Mouse (Mus musculus): ENCODE results near the gene Gm9999.
"Not testable (repeated sequence)": the region's sequence is repeated elsewhere in the genome, so short reads cannot be mapped to it uniquely, and the experiment has no call there.

Gene Gm9999

GRCm38 (mm10) chr7:46983280-46983679, at the start of gene Gm9999:
Gm9999 (plus strand) TSS chr7:46983580.
- no peak for DNase-seq (ENCODE audit: low spot score in 2 of 2)

- no peak for DNase-seq (ENCODE audit: low spot score in 2 of 2)
Observed at GRCm38 (mm10) chr7:46934788-46935187, 48.6 kb upstream of the Gm9999 start.

- no peak for DNase-seq (ENCODE audit: low spot score in 2 of 2)
Observed at GRCm38 (mm10) chr7:46935847-46936246, 47.5 kb upstream of the Gm9999 start.

- DNase-seq (ENCODE audit: low spot score in 2 of 2), result peak; percentile 94 to 96
Observed at GRCm38 (mm10) chr7:46957831-46958691, 25.3 kb upstream of the Gm9999 start, which contains the start of gene Uevld. Uevld (minus strand) TSS chr7:46958527.

- no peak for DNase-seq (ENCODE audit: low spot score in 2 of 2)
Observed at GRCm38 (mm10) chr7:46958853-46959252, 24.5 kb upstream of the Gm9999 start.

- DNase-seq (ENCODE audit: low spot score in 2 of 2), result no peak
Observed at GRCm38 (mm10) chr7:46960991-46961390, 22.4 kb upstream of the Gm9999 start.

- DNase-seq (ENCODE audit: low spot score in 2 of 2), result no peak
Observed at GRCm38 (mm10) chr7:46962132-46962531, 21.2 kb upstream of the Gm9999 start.

- DNase-seq (ENCODE audit: low spot score in 2 of 2), result peak; percentile 82 to 83
Observed at GRCm38 (mm10) chr7:46962806-46963618, 20.4 kb upstream of the Gm9999 start.

GRCm38 (mm10) chr7:46964070-46964469, 19.3 kb upstream of the Gm9999 start:
- DNase-seq (ENCODE audit: low spot score in 2 of 2), result no peak

- DNase-seq (ENCODE audit: low spot score in 2 of 2), result no peak
Observed at GRCm38 (mm10) chr7:46969898-46970297, 13.5 kb upstream of the Gm9999 start.

GRCm38 (mm10) chr7:46974648-46975047, 8.7 kb upstream of the Gm9999 start:
- no peak for DNase-seq (ENCODE audit: low spot score in 2 of 2)

- no peak for DNase-seq (ENCODE audit: low spot score in 2 of 2)
Observed at GRCm38 (mm10) chr7:46975456-46975855, 7.9 kb upstream of the Gm9999 start.

GRCm38 (mm10) chr7:46985718-46986505, 2.5 kb downstream of the Gm9999 start:
- DNase-seq (ENCODE audit: low spot score in 2 of 2), result no peak

- DNase-seq (ENCODE audit: low spot score in 2 of 2), result peak; percentile 43 to 51
Observed at GRCm38 (mm10) chr7:46986646-46987045, 3.3 kb downstream of the Gm9999 start.

- DNase-seq (ENCODE audit: low spot score in 2 of 2), result no peak
Observed at GRCm38 (mm10) chr7:46987073-46987472, 3.7 kb downstream of the Gm9999 start.

GRCm38 (mm10) chr7:46989387-46989786, 6.0 kb downstream of the Gm9999 start:
- DNase-seq (ENCODE audit: low spot score in 2 of 2), result not testable (repeated sequence)

- no peak for DNase-seq (ENCODE audit: low spot score in 2 of 2)
Observed at GRCm38 (mm10) chr7:46993079-46993478, 9.7 kb downstream of the Gm9999 start.

GRCm38 (mm10) chr7:46995558-46995957, 12.2 kb downstream of the Gm9999 start:
- DNase-seq (ENCODE audit: low spot score in 2 of 2), result no peak

- DNase-seq (ENCODE audit: low spot score in 2 of 2), result no peak
Observed at GRCm38 (mm10) chr7:46997008-46997407, 13.6 kb downstream of the Gm9999 start.

- DNase-seq (ENCODE audit: low spot score in 2 of 2), result no peak
Observed at GRCm38 (mm10) chr7:46997644-46998395, 14.4 kb downstream of the Gm9999 start.

GRCm38 (mm10) chr7:46998942-46999341, 15.6 kb downstream of the Gm9999 start:
- DNase-seq (ENCODE audit: low spot score in 2 of 2), result no peak

Measured in right cerebral cortex, postnatal 10 days (tissue).